Mouse (Mus musculus): Measurements from ENCODE around the gene Zfp143. TPM values are rescaled to one million over a fixed set of nuclear protein-coding genes. Genes with fewer than 3 reads are reported as not detected.
A peak's percentile ranks its signal among the peaks of the same experiment; 100 is the strongest.
"Not testable (repeated sequence)": the region's sequence is repeated elsewhere in the genome, so short reads cannot be mapped to it uniquely, and the experiment has no call there.

Zfp143 gene
- polyA plus RNA-seq, 1 experiment, result 13.8 TPM

GRCm38 (mm10) chr7:110028826-110029225 lies 32.2 kb upstream of the Zfp143 start:
- TF ChIP-seq POLR2A (IDR thresholded peaks at IDR 0.05; ENCODE audit: low read depth, low read length) (no peak), CTCF (IDR thresholded peaks at IDR 0.05; ENCODE audit: extremely low read depth, insufficient read length, insufficient replicate concordance, low read depth, low read length) (no peak)
- H3K36me3 ChIP-seq (ENCODE audit: control insufficient read depth, insufficient read depth, low read length), result peaks cover 27% of the 10 kb centered on the region
- no peaks in the 10 kb centered on the region for H3K27me3 ChIP-seq (ENCODE audit: control insufficient read depth, insufficient read depth, low read length)
- H3K4me1 ChIP-seq (ENCODE audit: control insufficient read depth, insufficient read depth, insufficient read length, low read length), result no peaks in the 10 kb centered on the region
- WGBS, result 75% methylated on average over 1 of the region's 1 CpGs
- H3K27ac ChIP-seq (ENCODE audit: insufficient read depth, low read depth, low read length), result no peak overlapping the region
- no peak overlapping the region for H3K4me3 ChIP-seq (ENCODE audit: low read depth, low read length)

DNA sequence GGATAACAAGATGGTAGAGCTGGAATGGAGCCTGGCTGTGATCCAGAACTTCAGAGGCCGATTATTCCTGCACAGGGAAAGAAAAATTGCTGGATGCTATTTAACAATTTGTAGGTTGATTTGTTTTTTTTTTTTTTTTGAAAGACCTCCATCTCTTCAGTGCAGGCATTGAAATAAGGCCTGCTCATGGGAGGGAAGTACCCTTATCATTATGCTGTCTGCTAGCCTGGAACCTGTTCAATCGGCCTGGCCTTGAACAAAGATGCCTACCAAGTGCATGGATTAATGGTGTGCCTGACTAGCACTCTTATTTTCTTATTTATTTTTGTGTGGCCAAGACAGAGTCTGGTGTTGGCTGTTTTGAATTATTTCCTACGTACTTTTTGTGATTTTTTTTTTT lies 30.7 kb upstream of the Zfp143 start:
- 66% methylated on average over 3 of the region's 3 CpGs for WGBS
- no peaks in the 10 kb centered on the region for H3K4me1 ChIP-seq (ENCODE audit: control insufficient read depth, insufficient read depth, insufficient read length, low read length)
- TF ChIP-seq CTCF (IDR thresholded peaks at IDR 0.05; ENCODE audit: extremely low read depth, insufficient read length, insufficient replicate concordance, low read depth, low read length) (no peak), POLR2A (IDR thresholded peaks at IDR 0.05; ENCODE audit: low read depth, low read length) (no peak)

DNA sequence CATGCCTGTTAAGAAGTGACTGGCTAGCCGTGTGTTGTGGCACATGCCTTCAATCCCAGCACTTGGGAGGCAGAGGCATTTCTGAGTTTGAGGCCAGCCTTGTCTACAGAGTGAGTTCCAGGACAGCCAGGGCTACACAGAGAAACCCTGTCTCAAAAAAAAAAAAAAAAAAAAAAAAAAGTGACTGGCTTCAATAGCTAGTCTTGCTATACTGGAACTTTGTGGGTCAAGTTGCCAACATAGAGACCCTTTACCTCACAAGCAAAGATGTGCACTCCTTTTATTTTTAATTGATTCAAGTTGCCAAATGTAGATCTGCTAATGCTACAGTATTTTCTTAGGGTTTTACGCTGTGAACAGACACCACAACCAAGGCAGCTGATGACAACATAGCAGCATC lies 3.3 kb upstream of the Zfp143 start:
- not testable (repeated sequence) for H3K27me3 ChIP-seq (ENCODE audit: control insufficient read depth, insufficient read depth, low read length); H3K4me1 ChIP-seq (ENCODE audit: control insufficient read depth, insufficient read depth, insufficient read length, low read length); H3K27ac ChIP-seq (ENCODE audit: insufficient read depth, low read depth, low read length); H3K4me3 ChIP-seq (ENCODE audit: low read depth, low read length)
- H3K36me3 ChIP-seq (ENCODE audit: control insufficient read depth, insufficient read depth, low read length), result peaks cover 26% of the 10 kb centered on the region
- 97% methylated on average over 2 of the region's 2 CpGs for WGBS

More for the DNA sequence above, 30.7 kb upstream of the Zfp143 start:
- Histone ChIP-seq H3K36me3 (ENCODE audit: control insufficient read depth, insufficient read depth, low read length) (peaks cover 31% of the 10 kb centered on the region), H3K4me3 (ENCODE audit: low read depth, low read length) (no peak overlapping the region), H3K27me3 (ENCODE audit: control insufficient read depth, insufficient read depth, low read length) (no peaks in the 10 kb centered on the region), H3K27ac (ENCODE audit: insufficient read depth, low read depth, low read length) (no peak overlapping the region)

DNA sequence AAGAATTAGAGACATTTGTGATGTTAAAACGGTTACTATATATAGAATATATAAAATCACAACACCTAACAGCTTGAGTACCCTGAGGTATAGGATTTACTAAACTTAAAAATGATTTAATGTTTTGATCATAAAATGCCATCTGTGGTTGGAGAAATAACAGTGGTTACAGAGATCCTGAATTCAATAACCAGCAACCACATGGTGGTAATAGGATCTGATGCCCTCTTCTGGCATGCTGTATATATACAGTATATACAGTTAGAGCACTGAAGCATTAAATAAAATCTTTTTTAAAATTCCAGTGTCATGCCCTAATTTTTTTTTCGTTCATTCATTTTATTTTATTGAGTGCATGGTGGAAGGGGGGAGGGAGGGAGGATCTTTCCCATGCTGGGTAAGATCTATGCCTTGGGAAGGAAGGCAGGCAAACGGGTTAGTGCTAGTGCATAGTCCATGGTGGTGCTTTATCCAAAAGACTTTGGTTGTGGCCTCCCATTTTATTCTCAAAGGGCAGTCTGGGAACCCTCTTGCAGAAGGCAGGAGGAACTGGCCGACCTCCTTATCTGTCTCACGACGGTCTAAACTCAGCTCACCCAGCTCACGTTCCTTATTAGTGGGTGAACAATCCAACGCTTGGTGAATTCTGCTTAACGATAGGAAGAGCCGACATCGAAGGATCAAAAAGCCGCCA lies 1.8 kb upstream of the Zfp143 start:
- Histone ChIP-seq H3K36me3 (ENCODE audit: control insufficient read depth, insufficient read depth, low read length) (peaks cover 17% of the 10 kb centered on the region), H3K4me3 (ENCODE audit: low read depth, low read length) (no peak overlapping the region), H3K27ac (ENCODE audit: insufficient read depth, low read depth, low read length) (no peak overlapping the region), H3K27me3 (ENCODE audit: control insufficient read depth, insufficient read depth, low read length) (no peaks in the 10 kb centered on the region), H3K4me1 (ENCODE audit: control insufficient read depth, insufficient read depth, insufficient read length, low read length) (peaks cover 7% of the 10 kb centered on the region; the same call in 1 of the 2 replicates)
- 79% methylated on average over 12 of the region's 12 CpGs for WGBS
- no peak for TF ChIP-seq CTCF (IDR thresholded peaks at IDR 0.05; ENCODE audit: extremely low read depth, insufficient read length, insufficient replicate concordance, low read depth, low read length)
- no peak for TF ChIP-seq POLR2A (IDR thresholded peaks at IDR 0.05; ENCODE audit: low read depth, low read length)

DNA sequence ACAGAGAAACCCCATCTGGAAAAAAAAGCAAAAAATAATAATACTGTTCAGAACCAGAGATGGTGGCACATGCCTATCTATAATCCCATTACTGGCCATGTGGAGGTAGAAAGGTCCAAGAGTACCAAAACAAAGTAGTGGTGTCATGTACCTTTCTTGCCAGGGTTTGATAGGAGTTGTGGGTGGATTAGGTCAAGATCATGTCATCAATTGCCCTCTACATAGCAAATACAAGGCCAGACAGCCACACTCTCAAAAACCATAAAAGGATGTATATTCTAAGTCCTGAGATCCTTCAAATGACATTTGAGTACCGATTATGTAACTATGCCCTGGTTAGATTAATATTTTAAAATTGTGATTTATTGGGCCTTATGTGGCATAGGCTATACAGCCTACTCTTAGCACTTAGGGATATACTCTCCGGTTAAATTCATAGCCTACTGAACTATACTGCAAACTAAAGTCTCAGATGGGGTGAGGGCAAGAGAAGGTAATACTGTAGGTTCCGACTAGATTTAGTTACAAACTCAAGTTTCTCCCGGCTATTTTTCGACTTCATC lies 830 bp upstream of the Zfp143 start:
- peak overlapping the region; percentile 98 for H3K27ac ChIP-seq (ENCODE audit: insufficient read depth, low read depth, low read length)
- no peak overlapping the region for H3K4me3 ChIP-seq (ENCODE audit: low read depth, low read length)
- peaks cover 7% of the 10 kb centered on the region; the same call in 1 of the 2 replicates for H3K4me1 ChIP-seq (ENCODE audit: control insufficient read depth, insufficient read depth, insufficient read length, low read length)
- H3K36me3 ChIP-seq (ENCODE audit: control insufficient read depth, insufficient read depth, low read length), result peaks cover 9% of the 10 kb centered on the region
- no peaks in the 10 kb centered on the region for H3K27me3 ChIP-seq (ENCODE audit: control insufficient read depth, insufficient read depth, low read length)
- WGBS, result 6% methylated on average over 5 of the region's 5 CpGs
- TF ChIP-seq CTCF (IDR thresholded peaks at IDR 0.05; ENCODE audit: extremely low read depth, insufficient read length, insufficient replicate concordance, low read depth, low read length) (no peak), POLR2A (IDR thresholded peaks at IDR 0.05; ENCODE audit: low read depth, low read length) (no peak)

- Histone ChIP-seq H3K4me1 (ENCODE audit: control insufficient read depth, insufficient read depth, insufficient read length, low read length) (peaks cover 7% of the 10 kb centered on the region; the same call in 1 of the 2 replicates), H3K27ac (ENCODE audit: insufficient read depth, low read depth, low read length) (peak overlapping the region; percentile 98), H3K36me3 (ENCODE audit: control insufficient read depth, insufficient read depth, low read length) (peaks cover 9% of the 10 kb centered on the region), H3K27me3 (ENCODE audit: control insufficient read depth, insufficient read depth, low read length) (no peaks in the 10 kb centered on the region), H3K4me3 (ENCODE audit: low read depth, low read length) (peak overlapping the region; percentile 91)
- TF ChIP-seq CTCF (IDR thresholded peaks at IDR 0.05; ENCODE audit: extremely low read depth, insufficient read length, insufficient replicate concordance, low read depth, low read length), result 0 out of 2 replicates have a peak, but pooled peaks have one; percentile 6
- TF ChIP-seq POLR2A (IDR thresholded peaks at IDR 0.05; ENCODE audit: low read depth, low read length), result no peak
- WGBS, result under 1% methylated on average over 26 of the region's 26 CpGs
These were observed 283 bp upstream of the Zfp143 start for GRCm38 (mm10) chr7:110060669-110061198.

DNA sequence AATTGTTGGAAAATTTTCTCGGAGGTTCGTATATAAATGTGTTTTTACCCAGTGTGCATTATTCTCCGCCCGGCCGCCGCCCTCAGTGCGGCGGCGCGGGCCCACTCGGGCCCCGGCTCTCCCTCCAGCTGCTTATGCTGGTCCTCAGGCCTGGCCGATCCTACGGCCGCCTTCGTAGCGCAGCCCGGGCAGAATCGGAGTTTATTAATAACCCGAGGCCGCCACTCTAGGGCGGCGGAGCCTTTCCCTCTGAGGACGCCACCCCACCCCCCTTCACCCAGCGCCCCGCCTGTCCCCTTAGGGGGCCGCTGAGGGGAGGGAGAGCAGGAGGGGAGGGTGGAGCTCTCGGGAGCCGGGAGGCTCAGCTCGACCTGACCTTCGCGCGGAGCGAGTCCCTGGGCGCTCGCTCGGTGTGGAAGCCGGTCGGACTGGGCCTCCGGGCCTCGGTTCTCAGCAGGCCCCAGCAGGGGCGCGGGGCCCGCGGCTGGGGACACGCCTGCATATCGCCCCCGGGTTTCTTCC lies 796 bp downstream of the Zfp143 start:
- Histone ChIP-seq H3K27ac (ENCODE audit: insufficient read depth, low read depth, low read length) (peak overlapping the region; percentile 92), H3K4me1 (ENCODE audit: control insufficient read depth, insufficient read depth, insufficient read length, low read length) (peaks cover 7% of the 10 kb centered on the region; the same call in 1 of the 2 replicates), H3K27me3 (ENCODE audit: control insufficient read depth, insufficient read depth, low read length) (no peaks in the 10 kb centered on the region), H3K36me3 (ENCODE audit: control insufficient read depth, insufficient read depth, low read length) (peaks cover 7% of the 10 kb centered on the region), H3K4me3 (ENCODE audit: low read depth, low read length) (peak overlapping the region; percentile 71)
- TF ChIP-seq CTCF (IDR thresholded peaks at IDR 0.05; ENCODE audit: extremely low read depth, insufficient read length, insufficient replicate concordance, low read depth, low read length), result peak; percentile 17; the same call in 1 of the 2 replicates
- peak; percentile 76 for TF ChIP-seq POLR2A (IDR thresholded peaks at IDR 0.05; ENCODE audit: low read depth, low read length)
- under 1% methylated on average over 48 of the region's 48 CpGs for WGBS
